Mouse (Mus musculus): ENCODE measurements at regions not wholly inside any gene's neighbourhood (a gene's known extent, or its start where the extent isn't known, plus 50 kb on each side); places are given as distances from the start of the nearest gene placed in this dataset.

DNA sequence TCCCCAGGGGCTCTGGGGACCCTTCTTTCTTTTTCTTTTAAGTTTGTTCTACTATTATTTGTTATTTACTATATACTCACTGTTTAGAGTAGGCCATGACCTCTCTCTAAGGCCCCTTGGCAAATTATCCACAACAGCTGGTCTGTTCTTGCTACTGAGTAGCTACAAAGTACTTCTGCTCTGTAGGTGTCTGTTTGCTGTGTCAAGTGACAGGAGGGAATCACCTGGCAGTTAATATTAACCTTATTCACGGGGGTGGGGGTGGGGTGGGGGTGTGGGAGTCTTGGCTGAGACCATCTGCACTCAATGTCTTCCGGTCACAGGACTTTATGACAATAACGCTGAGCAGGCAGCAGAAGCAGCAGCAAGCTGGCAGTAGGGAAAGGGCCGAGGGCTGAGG lies 146.4 kb upstream of the Tmem45b start:
- TF ChIP-seq CTCF (IDR thresholded peaks at IDR 0.05; ENCODE audit: low read depth) (no peak), EP300 (IDR thresholded peaks at IDR 0.05; ENCODE audit: low read depth) (no peak)
